Mouse (Mus musculus) heart, postnatal 0 days (tissue): Measurements from ENCODE around the gene Tmem143. TPM values are rescaled to one million over a fixed set of nuclear protein-coding genes. Genes with fewer than 3 reads are reported as not detected.
A peak's percentile ranks its signal among the peaks of the same experiment; 100 is the strongest.

Experiments used
- ATAC-seq: fragments of 200-750 bp; cut with Nextera tagmentation; 2 replicates; pipeline ENCODE4 v1.8.0; 2017; ENCODE audit warnings: low read depth, moderate number of reproducible peaks, moderate library complexity; ENCODE audit not compliant: insufficient read depth
- DNase-seq: peaks from one replicate; pipeline ENCODE4 v3.0.0-alpha.2; 2016; ENCODE audit warnings: low spot score
- H3K27ac ChIP-seq: fragments of 300-500 bp; sonication (generic); 2 replicates; pipeline ENCODE4 v1.5.1; 2014; ENCODE audit warnings: low read depth, mild to moderate bottlenecking
- H3K27me3 ChIP-seq: fragments of 300-500 bp; sonication (generic); 2 replicates; pipeline ENCODE4 v1.6.1; 2014; ENCODE audit warnings: low read length, mixed read lengths; ENCODE audit not compliant: control insufficient read depth, insufficient read depth
- H3K36me3 ChIP-seq: fragments of 300-500 bp; sonication (generic); replicated peaks from 2 replicates; pipeline ENCODE4 v1.6.1; 2014; ENCODE audit warnings: low read length, mixed read lengths; ENCODE audit not compliant: control insufficient read depth, insufficient read depth
- H3K4me1 ChIP-seq: fragments of 300-500 bp; sonication (generic); 2 replicates; pipeline ENCODE4 v1.6.1; 2014; ENCODE audit warnings: antibody characterized with exemption; ENCODE audit not compliant: control insufficient read depth, insufficient read depth
- H3K4me2 ChIP-seq: fragments of 300-500 bp; sonication (generic); 2 replicates; pipeline ENCODE4 v1.6.1; 2014; ENCODE audit warnings: low read depth, mild to moderate bottlenecking, low read length, moderate library complexity
- H3K4me3 ChIP-seq: fragments of 300-500 bp; sonication (generic); 2 replicates; pipeline ENCODE4 v1.5.1; 2014; ENCODE audit warnings: low read depth, low read length
- H3K9ac ChIP-seq: fragments of 300-500 bp; sonication (generic); replicated peaks from 2 replicates; pipeline ENCODE4 v1.6.1; 2014; ENCODE audit warnings: low read depth, low read length, mixed read lengths
- H3K9me3 ChIP-seq: fragments of 300-500 bp; sonication (generic); replicated peaks from 2 replicates; pipeline ENCODE4 v1.6.1; 2016; ENCODE audit warnings: low read length; ENCODE audit not compliant: control insufficient read depth
- CTCF ChIP-seq: IDR thresholded peaks from 2 replicates; pipeline ENCODE4 v1.5.1; 2016; ENCODE audit warnings: antibody characterized with exemption, control low read depth, low read depth
- EP300 ChIP-seq: IDR thresholded peaks from 2 replicates; pipeline ENCODE4 v1.6.1; 2016; ENCODE audit warnings: antibody characterized with exemption, low read depth
- WGBS: fragments of 180-500 bp; shearing (Covaris S2); extraction: QIAGEN DNeasy Blood & Tissue Kit; methylation state at CpG from one replicate; pipeline ENCODE4 v1.1.7; 2014; 5-methylcytosine and 5-hydroxymethylcytosine counted together
- polyA plus RNA-seq: library from polyadenylated mRNA; unstranded; fragments of >200 nt; fragmentation: Nextera tagmentation; extraction: Ambion mirVana; gene quantifications from 2 replicates; pipeline ENCODE4 v1.2.1, GENCODE M21; 2015
- total RNA-seq: library from RNA; depleted of rRNA; stranded (reverse); fragments of >200 nt; gene quantifications from 2 replicates; pipeline ENCODE4 v1.2.3, GENCODE M21; 2014; ENCODE audit warnings: low replicate concordance

Tmem143 gene
- total and polyA plus RNA-seq, 2 experiments from 2014 or later: 11.7 to 124 TPM

- H3K9me3 ChIP-seq: no peaks in the 10 kb centered on the region
- H3K27ac ChIP-seq: peak overlapping the region; percentile 33; the same call in 1 of the 2 replicates
- peaks cover 6% of the 10 kb centered on the region; the same call in 1 of the 2 replicates for H3K4me1 ChIP-seq
- TF ChIP-seq CTCF (no peak), EP300 (no peak)
- peak overlapping the region; percentile 48 for H3K4me2 ChIP-seq
- no peak overlapping the region; the same call in 1 of the 2 replicates for H3K9ac ChIP-seq
- H3K36me3 ChIP-seq: peaks cover 7% of the 10 kb centered on the region; the same call in 1 of the 2 replicates
- H3K27me3 ChIP-seq: no peaks in the 10 kb centered on the region
- H3K4me3 ChIP-seq: peak overlapping the region; percentile 19
- WGBS: 44% methylated on average over 26 of the region's 26 CpGs
- ATAC-seq: peak; percentile 79
- DNase-seq: peak; percentile 90
Measured at GRCm38 (mm10) chr7:45916056-45917003, 19.6 kb downstream of the Tmem143 start.

GRCm38 (mm10) chr7:45917004-45917704 is 20.4 kb downstream of the Tmem143 start:
- Histone ChIP-seq H3K27ac (peak overlapping the region; percentile 46; the same call in 1 of the 2 replicates), H3K4me2 (peak overlapping the region; percentile 48), H3K9ac (0 out of 2 replicates have a peak overlapping the region, but pooled peaks have one; percentile 17), H3K36me3 (peaks cover 7% of the 10 kb centered on the region; the same call in 1 of the 2 replicates), H3K4me1 (peaks cover 6% of the 10 kb centered on the region; the same call in 1 of the 2 replicates), H3K4me3 (peak overlapping the region; percentile 19; the same call in 1 of the 2 replicates), H3K27me3 (no peaks in the 10 kb centered on the region), H3K9me3 (no peaks in the 10 kb centered on the region)
- ATAC-seq (no peak), DNase-seq (no peak)
- TF ChIP-seq EP300: no peak
- TF ChIP-seq CTCF: no peak
- WGBS: 32% methylated on average over 13 of the region's 13 CpGs

GRCm38 (mm10) chr7:45917926-45918325 is 21.2 kb downstream of the Tmem143 start:
- DNase-seq: no peak
- no peak overlapping the region for H3K4me2 ChIP-seq
- 85% methylated on average over 15 of the region's 15 CpGs for WGBS
- no peaks in the 10 kb centered on the region for H3K27me3 ChIP-seq
- no peaks in the 10 kb centered on the region for H3K9me3 ChIP-seq
- peaks cover 7% of the 10 kb centered on the region; the same call in 1 of the 2 replicates for H3K36me3 ChIP-seq
- H3K4me3 ChIP-seq: no peak overlapping the region
- no peak overlapping the region for H3K27ac ChIP-seq
- no peak for ATAC-seq
- H3K4me1 ChIP-seq: peaks cover 6% of the 10 kb centered on the region; the same call in 1 of the 2 replicates
- no peak overlapping the region for H3K9ac ChIP-seq
- TF ChIP-seq CTCF: no peak
- TF ChIP-seq EP300: no peak

GRCm38 (mm10) chr7:45919083-45919671 is 22.4 kb downstream of the Tmem143 start:
- no peak overlapping the region for H3K27ac ChIP-seq
- ATAC-seq (no peak), DNase-seq (no peak)
- 64% methylated on average over 14 of the region's 14 CpGs for WGBS
- TF ChIP-seq CTCF: 0 out of 2 replicates have a peak, but pooled peaks have one; percentile 11
- TF ChIP-seq EP300: no peak
- no peaks in the 10 kb centered on the region for H3K27me3 ChIP-seq
- H3K9me3 ChIP-seq: no peaks in the 10 kb centered on the region
- H3K4me3 ChIP-seq: no peak overlapping the region
- H3K4me2 ChIP-seq: no peak overlapping the region; the same call in 1 of the 2 replicates
- H3K9ac ChIP-seq: no peak overlapping the region
- H3K4me1 ChIP-seq: peaks cover 6% of the 10 kb centered on the region; the same call in 1 of the 2 replicates
- 0 out of 2 replicates have a peak, but pooled peaks cover 3% of the 10 kb centered on the region for H3K36me3 ChIP-seq

GRCm38 (mm10) chr7:45919761-45920160 is 23.0 kb downstream of the Tmem143 start:
- WGBS: 60% methylated on average over 4 of the region's 4 CpGs
- no peak for DNase-seq

More at GRCm38 (mm10) chr7:45919761-45920160, 23.0 kb downstream of the Tmem143 start:
- Histone ChIP-seq H3K4me3 (peak overlapping the region; percentile 50; the same call in 1 of the 2 replicates), H3K27me3 (no peaks in the 10 kb centered on the region), H3K36me3 (0 out of 2 replicates have a peak, but pooled peaks cover 3% of the 10 kb centered on the region), H3K9me3 (no peaks in the 10 kb centered on the region), H3K27ac (peak overlapping the region; percentile 76; the same call in 1 of the 2 replicates), H3K9ac (peak overlapping the region; percentile 57; the same call in 1 of the 2 replicates), H3K4me2 (peak overlapping the region; percentile 60), H3K4me1 (peaks cover 6% of the 10 kb centered on the region; the same call in 1 of the 2 replicates)
- no peak for TF ChIP-seq CTCF
- TF ChIP-seq EP300: no peak
- no peak for ATAC-seq
